Mouse (Mus musculus) cerebellum, adult 2 months (tissue): ENCODE data around the gene Nadk.

Source experiments
- CTCF ChIP-seq: fragments of 200-500 bp; IDR thresholded peaks from 2 replicates; pipeline ENCODE4 v1.5.1; 2011; ENCODE audit warnings: low read depth, mild to moderate bottlenecking, control low read depth, low read length, moderate library complexity, borderline replicate concordance; ENCODE audit not compliant: insufficient read depth
- POLR2A ChIP-seq: fragments of 200-500 bp; IDR thresholded peaks from 2 replicates; pipeline ENCODE4 v1.6.1; 2011; ENCODE audit warnings: low read length, control low read depth, borderline replicate concordance; ENCODE audit not compliant: insufficient read depth

GRCm38 (mm10) chr4:155575521-155575920 is 13.3 kb downstream of the Nadk start:
- TF ChIP-seq POLR2A, result no peak
- TF ChIP-seq CTCF, result no peak
